Mouse (Mus musculus) skeletal muscle tissue, adult 2 months (tissue): ENCODE measurements around the gene Rilpl1.
A peak's percentile ranks its signal among the peaks of the same experiment; 100 is the strongest.
"Not testable (repeated sequence)": the region's sequence is repeated elsewhere in the genome, so short reads cannot be mapped to it uniquely, and the experiment has no call there.

ENCODE experiments used
- DNase-seq: peaks from one replicate; pipeline ENCODE4 v3.0.0-alpha.2; 2012; ENCODE audit warnings: low read depth, low spot score

Rilpl1 gene

GRCm38 (mm10) chr5:124529697-124530096 lies 1.5 kb downstream of the Rilpl1 start:
- no peak for DNase-seq

- DNase-seq: peak; percentile 64
Measured at GRCm38 (mm10) chr5:124529191-124529651, 2.0 kb downstream of the Rilpl1 start.

- peak; percentile 88 for DNase-seq
Measured at GRCm38 (mm10) chr5:124528791-124529190, 2.4 kb downstream of the Rilpl1 start.

- DNase-seq: no peak
Measured at GRCm38 (mm10) chr5:124528351-124528750, 2.8 kb downstream of the Rilpl1 start.

GRCm38 (mm10) chr5:124524943-124525342 lies 6.2 kb downstream of the Rilpl1 start:
- DNase-seq: no peak

- DNase-seq: no peak
Measured at GRCm38 (mm10) chr5:124523032-124523431, 8.2 kb downstream of the Rilpl1 start.

- DNase-seq: no peak
Measured at GRCm38 (mm10) chr5:124521588-124521987, 9.6 kb downstream of the Rilpl1 start.

- no peak for DNase-seq
Measured at GRCm38 (mm10) chr5:124518648-124519047, 12.5 kb downstream of the Rilpl1 start.

GRCm38 (mm10) chr5:124515789-124516188 lies 15.4 kb downstream of the Rilpl1 start:
- no peak for DNase-seq

- no peak for DNase-seq
Measured at GRCm38 (mm10) chr5:124510536-124511050, 20.6 kb downstream of the Rilpl1 start.

- DNase-seq: peak; percentile 91
Measured at GRCm38 (mm10) chr5:124509742-124510237, 21.4 kb downstream of the Rilpl1 start.

GRCm38 (mm10) chr5:124509200-124509599 lies 22.0 kb downstream of the Rilpl1 start:
- no peak for DNase-seq

- peak; percentile 95 for DNase-seq
Measured at GRCm38 (mm10) chr5:124506731-124507359, 24.3 kb downstream of the Rilpl1 start.

- DNase-seq: no peak
Measured at GRCm38 (mm10) chr5:124505235-124505634, 26.0 kb downstream of the Rilpl1 start.

GRCm38 (mm10) chr5:124503742-124504141 lies 27.4 kb downstream of the Rilpl1 start:
- DNase-seq: no peak

- DNase-seq: peak; percentile 64
Measured at GRCm38 (mm10) chr5:124501541-124501940, 29.6 kb downstream of the Rilpl1 start.

GRCm38 (mm10) chr5:124500573-124500972 lies 30.6 kb downstream of the Rilpl1 start:
- no peak for DNase-seq

- not testable (repeated sequence) for DNase-seq
Measured at GRCm38 (mm10) chr5:124500037-124500436, 31.2 kb downstream of the Rilpl1 start.

- no peak for DNase-seq
Measured at GRCm38 (mm10) chr5:124499001-124499400, 32.2 kb downstream of the Rilpl1 start.

GRCm38 (mm10) chr5:124498221-124498876 lies 32.8 kb downstream of the Rilpl1 start:
- peak; percentile 91 for DNase-seq

GRCm38 (mm10) chr5:124496614-124497514 lies 34.3 kb downstream of the Rilpl1 start:
- DNase-seq: no peak

GRCm38 (mm10) chr5:124495547-124495946 lies 35.6 kb downstream of the Rilpl1 start:
- DNase-seq: no peak
